Mouse (Mus musculus) ZHBTc4 (cell line): ENCODE measurements around the gene Nsg1.

Experiments
- DNase-seq: peaks from one replicate; pipeline ENCODE4 v3.0.0-alpha.2; 2011; ENCODE audit warnings: low read depth, low spot score

Nsg1 gene

DNA sequence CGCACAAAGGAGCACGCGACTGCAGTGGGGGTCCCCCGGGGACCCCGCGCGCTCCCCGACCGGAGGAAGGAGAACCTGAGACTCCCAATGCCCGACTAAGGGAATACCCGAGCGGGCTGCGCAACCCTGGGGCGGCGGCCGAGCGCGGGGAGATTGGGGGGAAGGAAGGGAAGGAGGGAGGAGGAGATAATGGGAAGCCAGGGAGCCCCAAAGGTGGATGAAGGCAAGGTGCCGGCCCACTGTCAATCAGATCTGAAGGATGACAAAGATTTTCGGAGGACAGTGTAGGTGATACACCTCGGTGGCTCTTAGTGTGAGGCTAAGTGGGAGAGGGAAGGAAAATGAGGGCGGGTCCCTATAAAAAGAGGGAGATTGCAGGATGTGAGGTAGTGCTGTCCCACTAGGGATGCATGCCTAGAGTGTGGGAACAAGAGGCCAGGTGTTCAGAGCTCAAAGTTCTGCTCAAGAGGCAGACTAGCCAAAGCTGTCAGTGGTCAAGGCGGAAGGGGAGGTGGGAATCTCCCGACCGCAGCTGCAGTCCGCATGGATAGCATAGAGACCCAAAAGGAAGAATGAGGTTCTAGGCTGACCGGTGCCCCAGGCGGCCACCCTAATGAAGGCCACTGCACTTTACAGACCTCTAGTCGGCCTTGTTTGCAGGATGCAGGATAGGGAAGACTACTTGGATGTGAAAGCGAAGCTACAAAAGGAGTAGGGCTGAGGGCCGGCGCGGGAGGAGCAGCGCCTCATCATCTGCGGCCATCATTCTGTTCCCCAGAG lies at the start of gene Nsg1:
Gene Nsg1 (minus strand): TSS at position 274 of the 780 bp plus-strand sequence.
- peak; percentile 21 for DNase-seq

DNA sequence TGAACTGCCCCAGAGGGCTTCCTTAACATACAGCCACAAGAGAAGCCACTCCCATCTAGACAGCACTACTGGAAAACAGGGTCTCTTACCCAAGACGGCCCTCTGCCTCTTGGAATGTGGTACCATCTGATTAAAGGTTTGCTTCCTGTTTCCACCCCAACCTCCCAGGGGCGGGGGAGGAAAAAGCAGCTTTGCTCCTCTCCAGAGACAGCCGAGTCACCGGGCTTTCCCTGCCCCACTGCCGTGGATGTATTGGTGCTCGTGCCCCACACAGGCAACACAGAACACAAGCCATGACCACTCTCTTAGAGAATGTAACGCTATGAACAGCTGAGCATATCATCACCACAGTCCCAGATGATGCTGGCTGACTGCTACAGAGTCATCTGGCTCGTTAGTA lies 49.3 kb upstream of the Nsg1 start:
- no peak for DNase-seq

DNA sequence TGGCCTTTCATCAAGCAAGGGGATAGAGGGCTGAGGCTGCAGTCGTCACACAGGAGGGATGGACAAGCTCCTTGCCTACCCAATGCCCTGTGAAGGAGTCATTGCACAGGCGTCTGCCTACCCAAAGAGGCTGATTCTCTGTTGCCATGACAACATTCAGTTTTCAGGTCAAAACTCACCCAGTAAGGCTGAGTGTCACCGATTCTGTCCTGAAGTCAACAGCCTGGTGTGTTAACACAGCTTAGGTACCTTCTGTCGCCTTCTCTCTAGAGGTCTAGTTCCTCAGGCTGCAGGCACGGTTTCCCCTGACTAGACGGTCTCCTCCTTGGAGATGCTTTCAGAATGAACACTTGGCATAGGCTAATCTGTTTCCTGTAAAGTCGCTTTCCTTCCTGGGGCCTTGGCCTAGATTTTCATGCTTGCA lies 45.6 kb upstream of the Nsg1 start:
- DNase-seq: no peak

DNA sequence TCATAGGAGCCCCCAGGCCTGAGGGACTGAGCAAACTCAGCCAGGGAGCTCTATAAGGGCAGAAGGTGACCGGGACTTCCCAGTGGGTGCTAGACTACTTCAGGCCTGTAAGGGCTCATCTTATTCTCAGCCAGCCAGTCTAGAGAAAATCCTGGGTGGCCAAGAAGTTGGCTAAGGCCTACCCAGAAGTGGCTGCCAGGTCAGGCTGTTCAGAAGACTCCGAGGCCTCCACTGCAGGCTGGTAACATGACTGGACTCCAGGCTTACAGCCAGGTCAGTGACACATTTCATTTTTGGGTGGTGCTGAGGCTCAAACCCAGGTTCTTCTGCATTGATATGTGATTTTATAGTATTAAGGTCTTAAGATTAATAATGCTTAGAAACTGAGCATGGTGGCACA lies 40.0 kb upstream of the Nsg1 start:
- no peak for DNase-seq

DNA sequence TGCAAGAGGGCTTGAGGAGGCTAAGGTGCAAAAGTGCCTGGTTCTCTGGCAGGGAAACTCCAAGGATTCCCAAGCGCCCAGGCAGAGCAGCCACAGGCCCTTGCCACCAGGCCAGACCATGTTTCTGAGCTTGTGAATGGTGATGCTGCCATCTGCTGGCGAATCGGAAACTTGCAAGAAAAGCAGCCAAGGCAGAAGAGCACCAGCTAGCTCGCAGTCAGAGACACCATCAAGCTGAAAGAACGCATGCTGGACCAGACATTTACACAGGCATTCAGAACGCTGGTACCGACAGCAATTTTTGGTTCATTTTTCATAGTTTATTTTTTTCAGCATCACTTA lies 37.7 kb upstream of the Nsg1 start:
- DNase-seq: peak; percentile 87

DNA sequence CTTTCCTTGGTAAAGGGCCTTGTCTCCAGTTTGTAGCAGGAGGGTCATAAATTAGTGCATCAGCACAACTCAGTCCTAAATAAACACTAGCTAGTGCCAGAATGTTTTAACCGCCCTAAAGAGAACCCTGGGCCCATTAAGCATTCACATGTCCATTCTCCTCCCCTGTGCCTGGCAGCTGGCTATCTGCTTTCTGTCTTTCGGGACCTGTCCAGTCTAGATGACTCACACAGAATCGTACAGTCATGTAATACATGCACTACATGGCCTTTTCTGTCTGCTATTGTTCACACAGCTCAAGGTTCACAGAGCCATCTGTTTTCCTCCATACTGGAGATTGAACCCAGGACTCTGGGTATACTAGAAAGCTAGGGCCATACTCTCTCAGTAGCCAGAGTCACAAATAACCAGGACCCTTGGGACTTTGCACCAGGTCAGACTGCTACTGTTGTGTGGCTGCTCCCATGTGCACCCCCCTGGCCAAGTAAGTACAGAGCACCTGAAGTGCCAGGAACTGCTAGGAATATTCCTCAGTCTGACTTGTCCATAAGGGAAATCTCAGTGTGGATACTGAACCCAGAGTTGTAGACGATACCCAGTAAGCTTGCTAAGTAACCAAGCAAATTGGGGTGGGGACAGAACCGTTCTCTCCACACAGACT lies 37.2 kb upstream of the Nsg1 start:
- DNase-seq: no peak

DNA sequence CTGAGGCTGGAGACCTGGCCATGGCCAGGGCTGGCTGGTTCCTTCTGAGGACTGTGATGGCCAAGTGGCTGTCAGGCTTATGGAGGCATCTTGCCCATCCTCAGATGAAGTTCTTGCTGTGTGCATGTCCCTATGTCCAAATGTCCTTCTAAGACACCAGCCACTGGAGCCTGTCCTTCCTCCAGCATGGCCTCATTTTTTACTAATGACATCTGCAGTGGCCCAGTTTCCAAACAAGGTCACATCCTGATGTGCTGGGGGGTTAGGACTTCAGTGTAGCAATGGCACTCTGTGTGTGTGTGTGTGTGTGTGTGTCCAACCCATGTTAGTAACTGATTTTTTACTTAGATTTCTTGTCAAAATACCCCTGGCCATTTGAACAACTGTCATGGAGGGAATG lies 36.2 kb upstream of the Nsg1 start:
- no peak for DNase-seq

DNA sequence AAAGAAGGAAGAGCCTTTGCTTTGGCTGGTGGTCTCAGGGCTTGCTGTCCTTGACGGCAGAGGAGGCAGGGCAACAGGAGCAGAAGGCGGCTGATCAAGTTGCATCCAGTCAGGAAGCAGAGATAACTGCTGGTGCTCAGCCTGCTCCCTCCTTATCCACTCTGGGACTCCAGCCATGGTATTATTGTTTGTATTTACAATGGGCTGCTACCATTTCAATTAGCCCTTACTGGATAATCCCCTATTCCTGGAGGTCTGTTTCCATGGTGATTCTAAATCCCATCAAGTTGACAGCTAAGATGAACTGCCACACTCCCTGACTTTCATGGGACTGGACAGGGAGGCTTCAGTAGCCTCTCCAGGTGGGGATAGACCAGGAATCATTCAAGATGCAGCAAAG lies 35.2 kb upstream of the Nsg1 start:
- DNase-seq: no peak

DNA sequence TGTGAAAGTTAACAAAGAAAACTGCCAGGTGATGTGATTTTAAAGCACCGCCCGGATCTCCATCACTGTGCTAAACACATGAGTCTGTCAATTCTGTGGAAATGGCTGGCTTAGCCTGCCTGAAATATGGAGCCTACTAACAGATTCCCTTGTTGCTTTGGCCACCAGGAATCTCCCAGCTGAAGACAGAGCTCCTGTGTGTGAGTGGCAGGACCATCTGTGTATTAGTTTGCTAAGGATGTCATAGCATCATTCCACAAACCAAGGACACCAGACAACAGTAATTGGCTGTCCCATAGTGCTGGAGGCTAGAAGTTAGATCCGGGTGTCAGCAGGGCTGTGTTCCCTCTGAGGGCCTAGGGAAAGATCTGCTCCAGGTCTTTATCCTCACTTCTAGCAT lies 31.2 kb upstream of the Nsg1 start:
- DNase-seq: no peak

DNA sequence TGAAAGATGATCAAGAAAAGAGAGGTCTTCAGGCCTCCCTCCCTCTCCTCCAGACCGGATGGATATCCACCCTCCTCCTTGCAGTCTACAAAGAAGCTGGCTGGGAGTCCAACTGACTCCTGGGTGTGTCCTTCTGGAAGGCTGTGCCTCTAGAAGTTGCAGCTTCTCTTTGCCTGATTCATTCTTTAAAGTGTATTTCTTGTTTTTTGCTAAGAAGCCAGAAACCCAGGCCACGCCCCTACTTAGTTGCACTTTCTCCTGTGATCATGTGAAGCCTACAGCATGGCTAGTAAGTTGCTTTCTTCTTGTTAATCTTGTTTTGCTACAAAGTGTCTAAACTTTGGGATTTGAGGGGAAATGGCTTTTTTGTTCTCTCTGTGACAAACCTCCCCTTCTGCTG lies 27.3 kb upstream of the Nsg1 start:
- no peak for DNase-seq

DNA sequence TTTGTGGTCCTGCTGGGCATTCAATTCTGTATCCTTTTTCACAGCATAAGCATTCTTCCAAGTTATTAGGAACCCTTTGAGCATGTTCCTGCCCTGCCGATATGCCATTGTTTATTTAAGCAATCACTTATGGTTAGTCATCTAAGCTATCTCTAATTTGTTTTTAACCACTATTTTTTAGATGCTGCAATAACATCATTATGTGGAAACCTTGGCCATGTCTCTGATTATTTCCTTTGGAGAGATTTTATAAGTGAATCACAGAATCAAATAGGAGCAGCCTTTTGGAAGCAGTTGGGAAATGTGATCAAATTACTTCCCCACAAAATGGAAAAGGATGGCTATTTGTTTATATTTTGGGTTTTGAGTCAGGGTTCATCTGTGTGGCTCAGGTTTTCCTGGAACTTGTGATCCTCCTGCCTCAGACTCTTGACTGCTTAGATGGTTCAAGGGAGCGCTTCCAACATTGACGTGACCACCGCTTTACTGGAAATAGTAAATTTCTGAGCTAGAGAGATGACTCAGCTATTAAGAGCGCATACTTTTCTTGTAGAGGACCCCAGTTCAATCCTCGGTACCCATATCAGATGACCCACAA lies 25.1 kb upstream of the Nsg1 start:
- no peak for DNase-seq

DNA sequence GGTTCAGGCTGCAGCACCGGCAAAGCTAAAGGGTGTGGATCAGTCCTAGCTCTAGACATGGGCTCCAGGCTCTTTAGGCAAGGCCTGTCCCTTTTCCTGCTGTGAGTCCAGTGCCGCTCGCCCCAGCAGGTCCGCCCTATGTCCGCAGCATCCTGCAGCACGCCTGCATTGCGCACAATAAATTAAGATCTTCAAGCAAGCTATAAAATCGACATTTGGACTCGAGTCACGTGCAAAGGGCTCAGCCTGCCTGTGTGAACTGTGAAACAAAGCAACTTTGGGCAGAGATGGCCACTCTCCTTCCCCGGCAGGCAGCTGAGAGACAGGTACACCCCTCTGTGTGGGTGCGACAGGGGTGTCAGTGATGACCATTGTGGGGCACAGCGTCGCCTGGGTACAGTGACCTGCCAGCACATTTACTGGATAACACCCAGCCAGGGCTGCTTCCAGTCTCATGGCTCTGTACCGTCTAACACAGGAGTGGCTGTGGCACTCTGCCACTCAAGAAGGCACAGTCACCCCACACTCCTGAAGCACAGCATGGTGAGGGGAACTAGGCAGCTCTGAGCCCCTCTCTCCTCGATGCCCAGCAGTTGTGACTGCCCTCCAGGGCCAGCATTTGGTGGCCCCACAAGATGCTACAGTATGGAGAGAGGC lies 14.7 kb upstream of the Nsg1 start:
- no peak for DNase-seq

DNA sequence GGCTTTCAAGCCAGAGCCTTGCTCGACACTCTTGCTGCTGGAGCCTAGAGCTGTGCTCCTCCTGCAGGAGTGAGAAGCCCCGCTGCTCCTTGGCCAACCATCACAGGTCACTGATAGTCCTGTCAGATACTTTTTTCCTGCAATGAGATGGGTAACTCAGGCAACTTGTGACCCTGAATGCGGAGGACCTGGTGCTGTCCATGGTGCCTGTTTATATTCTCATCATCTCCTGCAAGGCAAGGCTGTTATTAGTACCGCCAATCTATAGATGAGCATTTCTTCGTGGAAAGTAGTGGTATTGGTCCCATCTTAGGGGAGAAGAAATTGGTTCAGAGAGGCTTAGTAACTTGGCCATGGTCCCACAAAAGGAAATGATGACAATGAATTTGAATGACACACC lies 14.1 kb upstream of the Nsg1 start:
- peak; percentile 36 for DNase-seq

DNA sequence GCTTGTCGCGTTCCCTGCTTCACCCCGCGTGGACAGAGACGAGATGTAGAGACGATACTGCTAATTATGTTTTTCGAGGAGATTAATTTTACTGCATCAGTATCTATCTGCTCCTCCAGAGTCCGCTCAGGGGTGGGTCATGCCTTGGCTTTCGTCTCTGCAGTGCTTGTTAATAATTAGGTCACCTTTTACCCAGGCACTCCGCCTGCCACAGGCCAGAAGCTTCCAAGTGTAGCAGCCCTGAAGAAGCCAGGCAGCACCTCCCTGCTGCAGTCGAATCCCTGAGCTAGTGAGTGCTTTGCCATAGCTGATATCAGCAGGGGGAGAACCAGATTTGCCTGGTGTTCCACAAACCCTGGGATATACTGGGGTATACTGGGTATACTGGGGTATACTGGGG lies 8.8 kb upstream of the Nsg1 start:
- DNase-seq: no peak

DNA sequence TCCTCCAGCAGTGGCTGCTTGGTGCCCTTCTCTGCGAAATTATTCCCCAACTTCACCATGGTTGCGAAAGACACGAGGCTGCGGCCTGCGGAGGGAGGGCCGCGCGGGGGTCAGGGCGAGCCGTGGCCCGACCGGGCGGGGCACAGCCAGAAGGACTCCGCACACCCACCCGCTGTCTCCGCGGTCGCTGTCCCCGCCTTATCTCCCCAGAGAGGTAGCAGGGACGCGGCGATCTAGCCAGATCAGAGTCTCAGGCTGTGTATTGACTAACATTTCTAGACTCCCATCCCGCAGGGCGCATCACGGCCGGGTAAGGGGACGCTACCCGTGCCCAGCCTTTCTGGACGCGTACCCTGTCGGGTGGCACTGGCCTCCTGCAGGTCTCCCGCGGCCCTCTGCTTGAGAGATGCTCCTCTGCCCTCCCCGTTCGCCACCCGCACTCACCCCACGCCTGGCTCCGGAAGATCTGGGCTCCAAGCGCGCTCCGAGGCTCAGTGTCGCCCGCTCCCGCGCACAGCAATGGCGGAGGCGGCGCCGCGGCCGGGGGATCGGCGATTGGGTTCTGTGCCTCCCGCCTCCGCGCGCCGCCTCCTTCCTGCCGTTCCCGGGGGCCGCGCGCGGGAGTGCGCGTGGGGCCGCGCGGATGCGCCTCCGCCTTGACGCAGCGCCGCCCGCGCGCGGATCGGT lies 617 bp downstream of the Nsg1 start:
- peak; percentile 56 for DNase-seq

DNA sequence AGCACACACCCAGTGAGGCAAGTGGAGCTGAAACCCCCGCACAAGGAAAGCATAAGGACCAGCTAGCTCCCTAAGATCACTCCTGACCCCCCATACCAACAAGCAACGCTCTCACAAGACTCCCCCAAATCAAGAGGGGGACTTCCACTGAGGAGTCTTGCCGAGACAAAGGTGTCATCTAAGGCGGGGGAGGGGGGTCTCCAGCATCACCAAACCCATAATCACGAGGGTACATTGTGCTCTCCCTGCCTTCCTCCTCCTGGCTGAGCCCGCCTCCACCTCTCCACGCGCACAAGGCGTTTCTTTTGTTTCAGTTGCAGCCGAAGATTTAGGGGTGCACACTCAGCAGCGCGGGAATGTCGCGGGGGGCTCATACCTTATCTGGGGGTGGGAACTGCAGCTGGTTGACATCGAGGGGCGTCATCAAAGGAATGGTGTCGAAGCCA lies 1.2 kb downstream of the Nsg1 start:
- DNase-seq: no peak

DNA sequence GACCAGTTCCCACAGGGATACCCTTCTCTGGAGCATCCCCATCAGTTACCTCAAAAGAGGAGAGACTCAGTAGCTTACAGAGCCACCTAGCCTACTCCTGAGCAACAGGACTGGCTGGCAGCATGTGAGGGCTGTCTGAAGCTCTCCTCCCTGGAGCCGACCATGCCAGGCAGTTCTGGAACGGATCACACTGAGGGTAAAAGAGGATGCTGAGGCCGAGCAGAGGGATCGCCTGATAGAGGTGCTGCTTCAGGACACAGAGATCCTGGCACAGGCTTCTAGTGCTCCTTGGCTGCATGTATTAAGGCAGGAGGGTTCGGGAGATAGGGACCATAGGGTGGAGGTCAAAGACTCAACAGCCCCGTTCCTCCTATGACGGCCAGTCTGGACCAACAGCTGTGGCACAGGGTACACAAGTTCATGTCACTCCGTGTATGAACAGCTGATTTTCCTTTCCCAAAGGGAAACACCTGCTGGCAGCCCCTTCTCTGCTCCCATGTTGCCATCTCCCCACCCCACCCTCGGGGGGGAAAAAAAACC lies 2.2 kb downstream of the Nsg1 start:
- no peak for DNase-seq

DNA sequence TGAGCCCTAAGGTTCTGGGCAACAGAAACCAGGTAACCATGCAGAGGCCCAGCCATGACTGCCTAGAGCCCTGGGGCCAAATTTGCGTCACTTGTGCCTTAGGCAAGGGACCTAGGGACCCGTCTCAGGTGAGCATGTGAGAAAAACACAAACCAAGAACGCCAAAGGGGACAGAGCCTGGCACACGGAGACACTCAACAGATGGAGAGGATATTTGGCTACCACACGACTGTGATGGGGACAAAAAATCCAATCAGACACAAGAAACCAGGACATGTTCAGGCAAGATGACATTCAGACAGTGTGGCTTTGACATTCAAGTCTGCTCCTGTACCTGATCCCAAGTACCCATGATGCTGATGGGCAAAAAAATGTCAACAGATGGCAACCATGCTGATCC lies 6.1 kb downstream of the Nsg1 start:
- no peak for DNase-seq

DNA sequence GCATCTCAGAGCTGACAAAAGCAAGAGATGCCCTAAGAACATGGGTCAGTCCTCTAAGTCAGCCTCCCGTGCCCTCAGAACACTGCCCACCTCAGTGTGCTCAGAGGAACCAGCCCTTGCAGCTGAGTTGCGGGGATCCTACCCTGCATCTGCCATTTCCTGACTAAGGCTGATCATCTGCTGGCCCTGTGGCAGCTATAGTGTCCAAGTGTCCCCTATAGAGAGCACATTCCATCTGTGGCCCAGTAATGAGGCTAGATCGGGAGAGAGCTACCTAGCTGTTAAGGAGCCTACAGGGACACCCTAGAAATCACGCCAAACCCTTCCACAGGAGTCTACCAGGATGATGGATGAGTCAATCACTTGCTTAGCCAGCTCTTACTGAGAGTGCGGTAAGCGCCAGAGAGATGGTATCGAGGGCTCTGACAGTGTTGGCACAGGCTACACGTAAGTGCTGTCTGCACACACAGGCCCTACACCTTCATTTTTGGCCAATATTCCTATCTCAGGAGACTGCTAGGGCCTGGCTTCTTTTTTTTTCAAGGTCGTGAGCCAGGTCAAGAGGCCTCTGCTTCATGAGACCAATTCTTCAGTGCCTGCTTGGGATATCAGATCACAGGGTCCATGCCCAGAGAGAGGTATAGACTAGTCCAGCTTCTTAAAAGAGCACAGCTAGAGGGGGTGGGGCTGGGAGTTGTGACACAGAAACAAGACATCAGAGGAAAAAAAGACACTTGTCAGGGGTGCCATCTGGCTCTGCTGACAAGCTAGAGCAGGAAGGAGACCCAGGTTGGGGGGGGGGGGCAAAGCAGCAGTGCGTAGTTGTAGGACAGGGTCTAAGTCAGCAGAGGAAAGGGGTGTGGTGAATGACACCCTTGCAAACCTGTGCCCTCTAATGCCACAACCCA lies 7.3 kb downstream of the Nsg1 start:
- DNase-seq: no peak

DNA sequence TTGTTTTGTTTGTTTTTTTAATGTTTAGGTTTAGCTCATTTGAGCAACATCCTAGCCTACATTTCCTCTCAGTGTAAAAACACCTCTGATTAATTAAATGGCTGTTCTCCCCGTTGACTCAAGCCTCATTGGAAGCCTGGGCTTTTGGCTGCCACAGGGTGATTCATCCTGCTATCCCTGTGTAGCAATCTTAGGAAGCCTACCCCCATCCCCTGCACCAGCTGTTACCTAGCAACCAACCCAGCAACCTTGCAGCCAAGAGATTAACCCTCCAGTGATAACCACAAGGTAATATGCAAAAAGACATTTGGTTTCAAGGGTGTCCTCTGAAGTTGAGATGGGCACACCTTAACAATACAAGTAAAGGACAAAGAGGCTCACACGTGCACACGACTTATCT lies 8.4 kb downstream of the Nsg1 start:
- no peak for DNase-seq

DNA sequence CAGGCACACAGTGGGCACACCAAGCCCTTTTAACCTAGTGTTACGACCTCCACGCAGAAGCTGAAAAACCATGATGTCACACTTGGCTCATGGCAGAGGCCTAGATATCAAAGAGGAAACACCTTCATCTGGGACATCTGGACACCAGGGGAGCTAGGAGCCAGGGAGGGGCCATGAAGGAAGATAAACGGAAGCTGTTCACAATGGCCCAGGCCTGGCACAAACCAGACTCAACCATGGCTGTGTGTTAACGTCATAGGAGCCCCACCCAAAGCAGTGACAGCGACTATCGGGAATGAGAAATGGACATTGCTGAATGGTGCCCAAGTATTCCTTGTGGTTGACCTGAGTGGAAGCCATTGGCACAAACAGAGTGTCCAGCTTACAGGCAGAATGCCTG lies 13.2 kb downstream of the Nsg1 start:
- DNase-seq: no peak
